Mouse (Mus musculus) embryonic facial prominence, embryonic 12.5 days (tissue): ENCODE measurements around the gene Abca4. TPM values are rescaled to one million over a fixed set of nuclear protein-coding genes. Genes with fewer than 3 reads are reported as not detected.
A peak's percentile ranks its signal among the peaks of the same experiment; 100 is the strongest.
"Not testable (repeated sequence)": the region's sequence is repeated elsewhere in the genome, so short reads cannot be mapped to it uniquely, and the experiment has no call there.

ENCODE experiments used
- ATAC-seq: fragments of 200-750 bp; cut with Nextera tagmentation; 2 replicates; pipeline ENCODE4 v1.8.0; 2017; ENCODE audit not compliant: insufficient number of reproducible peaks, insufficient read depth, low FRiP score, low TSS enrichment
- H3K27ac ChIP-seq: fragments of 300-500 bp; sonication (generic); 2 replicates; pipeline ENCODE4 v1.5.1; 2016; ENCODE audit warnings: mild to moderate bottlenecking
- H3K27me3 ChIP-seq: fragments of 300-500 bp; sonication (generic); 2 replicates; pipeline ENCODE4 v1.6.1; 2016; ENCODE audit warnings: mild to moderate bottlenecking, moderate library complexity
- H3K36me3 ChIP-seq: fragments of 300-500 bp; sonication (generic); 2 replicates; pipeline ENCODE4 v1.6.1; 2016; ENCODE audit warnings: mild to moderate bottlenecking
- H3K4me1 ChIP-seq: fragments of 300-500 bp; sonication (generic); 2 replicates; pipeline ENCODE4 v1.6.1; 2016
- H3K4me2 ChIP-seq: fragments of 300-500 bp; sonication (generic); replicated peaks from 2 replicates; pipeline ENCODE4 v1.6.1; 2016; ENCODE audit warnings: mild to moderate bottlenecking, moderate library complexity
- H3K4me3 ChIP-seq: fragments of 300-500 bp; sonication (generic); 2 replicates; pipeline ENCODE4 v1.5.1; 2016; ENCODE audit warnings: mild to moderate bottlenecking
- H3K9ac ChIP-seq: fragments of 300-500 bp; sonication (generic); 2 replicates; pipeline ENCODE4 v1.6.1; 2016; ENCODE audit warnings: mild to moderate bottlenecking, moderate library complexity
- H3K9me3 ChIP-seq: fragments of 300-500 bp; sonication (generic); 2 replicates; pipeline ENCODE4 v1.6.1; 2016; ENCODE audit warnings: mild to moderate bottlenecking, moderate library complexity
- WGBS: fragments of 180-500 bp; shearing (Covaris S2); methylation state at CpG from one replicate; pipeline ENCODE4 v1.1.7; 2016; 5-methylcytosine and 5-hydroxymethylcytosine counted together
- polyA plus RNA-seq: library from polyadenylated mRNA; unstranded; fragments of >200 nt; fragmentation: Nextera tagmentation; extraction: Ambion mirVana; gene quantifications from 2 replicates; pipeline ENCODE4 v1.2.1, GENCODE M21; 2016

Abca4 gene
- polyA plus RNA-seq, 1 experiment from 2014 or later, result 1.2 TPM

GRCm38 (mm10) chr3:122062586-122062985 lies 18.3 kb downstream of the Abca4 start:
- Histone ChIP-seq H3K4me3 (no peak overlapping the region), H3K36me3 (no peaks in the 10 kb centered on the region), H3K4me1 (peaks cover 8% of the 10 kb centered on the region; the same call in 1 of the 2 replicates), H3K27me3 (no peaks in the 10 kb centered on the region), H3K9ac (no peak overlapping the region), H3K27ac (no peak overlapping the region), H3K9me3 (no peaks in the 10 kb centered on the region), H3K4me2 (no peak overlapping the region)
- ATAC-seq, result no peak
- WGBS, result 85% methylated on average over 10 of the region's 10 CpGs

GRCm38 (mm10) chr3:122064556-122065410 lies 20.5 kb downstream of the Abca4 start:
- Histone ChIP-seq H3K27me3 (no peaks in the 10 kb centered on the region), H3K4me1 (no peaks in the 10 kb centered on the region), H3K4me3 (no peak overlapping the region), H3K27ac (no peak overlapping the region), H3K9me3 (no peaks in the 10 kb centered on the region), H3K9ac (no peak overlapping the region), H3K36me3 (no peaks in the 10 kb centered on the region), H3K4me2 (no peak overlapping the region)
- ATAC-seq, result no peak
- 83% methylated on average over 13 of the region's 13 CpGs for WGBS

GRCm38 (mm10) chr3:122071769-122072168 lies 27.5 kb downstream of the Abca4 start:
- no peaks in the 10 kb centered on the region for H3K36me3 ChIP-seq
- no peak overlapping the region for H3K27ac ChIP-seq
- peaks cover 34% of the 10 kb centered on the region for H3K4me1 ChIP-seq
- H3K9me3 ChIP-seq, result no peaks in the 10 kb centered on the region
- ATAC-seq, result no peak
- H3K4me2 ChIP-seq, result no peak overlapping the region
- H3K4me3 ChIP-seq, result no peak overlapping the region
- no peak overlapping the region for H3K9ac ChIP-seq
- H3K27me3 ChIP-seq, result no peaks in the 10 kb centered on the region
- WGBS, result 76% methylated on average over 10 of the region's 10 CpGs

GRCm38 (mm10) chr3:122072646-122073571 lies 28.7 kb downstream of the Abca4 start:
- no peak overlapping the region for H3K4me2 ChIP-seq
- no peaks in the 10 kb centered on the region for H3K9me3 ChIP-seq
- H3K36me3 ChIP-seq, result no peaks in the 10 kb centered on the region
- ATAC-seq, result no peak; the same call in 1 of the 2 replicates
- H3K4me3 ChIP-seq, result no peak overlapping the region
- 44% methylated on average over 10 of the region's 11 CpGs for WGBS
- peak overlapping the region; percentile 52; the same call in 1 of the 2 replicates for H3K27ac ChIP-seq
- peaks cover 34% of the 10 kb centered on the region for H3K4me1 ChIP-seq
- no peaks in the 10 kb centered on the region for H3K27me3 ChIP-seq
- no peak overlapping the region for H3K9ac ChIP-seq

- WGBS, result 52% methylated on average over 5 of the region's 5 CpGs
- no peak for ATAC-seq
- no peaks in the 10 kb centered on the region for H3K36me3 ChIP-seq
- H3K4me3 ChIP-seq, result no peak overlapping the region
- H3K9ac ChIP-seq, result no peak overlapping the region
- no peaks in the 10 kb centered on the region for H3K9me3 ChIP-seq
- peak overlapping the region; percentile 77 for H3K27ac ChIP-seq
- H3K4me2 ChIP-seq, result no peak overlapping the region
- no peaks in the 10 kb centered on the region for H3K27me3 ChIP-seq
- H3K4me1 ChIP-seq, result peaks cover 40% of the 10 kb centered on the region
Observed at GRCm38 (mm10) chr3:122073595-122073994, 29.4 kb downstream of the Abca4 start.

- ATAC-seq, result no peak
- H3K4me2 ChIP-seq, result no peak overlapping the region
- WGBS, result 28% methylated on average over 10 of the region's 10 CpGs
- H3K4me3 ChIP-seq, result no peak overlapping the region
- H3K4me1 ChIP-seq, result peaks cover 40% of the 10 kb centered on the region
- H3K9me3 ChIP-seq, result no peaks in the 10 kb centered on the region
- H3K27me3 ChIP-seq, result no peaks in the 10 kb centered on the region
- H3K36me3 ChIP-seq, result no peaks in the 10 kb centered on the region
- H3K9ac ChIP-seq, result no peak overlapping the region
- peak overlapping the region; percentile 77 for H3K27ac ChIP-seq
Observed at GRCm38 (mm10) chr3:122074334-122074733, 30.1 kb downstream of the Abca4 start.

- WGBS, result 32% methylated on average over 6 of the region's 6 CpGs
- ATAC-seq, result no peak
Observed at GRCm38 (mm10) chr3:122078141-122078540, 33.9 kb downstream of the Abca4 start.

GRCm38 (mm10) chr3:122079172-122079571 lies 34.9 kb downstream of the Abca4 start:
- no peak for ATAC-seq
- peaks cover 24% of the 10 kb centered on the region for H3K4me1 ChIP-seq
- WGBS, result 89% methylated on average over 6 of the region's 6 CpGs
- no peak overlapping the region for H3K9ac ChIP-seq
- no peak overlapping the region for H3K27ac ChIP-seq
- H3K27me3 ChIP-seq, result no peaks in the 10 kb centered on the region
- no peak overlapping the region for H3K4me2 ChIP-seq
- no peak overlapping the region for H3K4me3 ChIP-seq
- no peaks in the 10 kb centered on the region for H3K9me3 ChIP-seq
- no peaks in the 10 kb centered on the region for H3K36me3 ChIP-seq

More at GRCm38 (mm10) chr3:122078141-122078540, 33.9 kb downstream of the Abca4 start:
- Histone ChIP-seq H3K27me3 (no peaks in the 10 kb centered on the region), H3K9ac (no peak overlapping the region), H3K4me1 (peaks cover 32% of the 10 kb centered on the region), H3K4me2 (no peak overlapping the region), H3K4me3 (no peak overlapping the region), H3K36me3 (no peaks in the 10 kb centered on the region), H3K27ac (no peak overlapping the region), H3K9me3 (no peaks in the 10 kb centered on the region)

- not testable (repeated sequence) for H3K4me2 ChIP-seq, H3K27ac ChIP-seq, H3K27me3 ChIP-seq, H3K36me3 ChIP-seq, H3K9ac ChIP-seq, H3K9me3 ChIP-seq, ATAC-seq, H3K4me3 ChIP-seq
- WGBS, result 83% methylated on average over 8 of the region's 8 CpGs
- peaks cover 19% of the 10 kb centered on the region; the same call in 1 of the 2 replicates for H3K4me1 ChIP-seq
Observed at GRCm38 (mm10) chr3:122081634-122082033, 37.4 kb downstream of the Abca4 start.

- no peaks in the 10 kb centered on the region for H3K36me3 ChIP-seq
- H3K4me1 ChIP-seq, result peaks cover 19% of the 10 kb centered on the region; the same call in 1 of the 2 replicates
- no peak overlapping the region for H3K4me2 ChIP-seq
- no peaks in the 10 kb centered on the region for H3K9me3 ChIP-seq
- 0 out of 2 replicates have a peak overlapping the region, but pooled peaks have one; percentile 17 for H3K27ac ChIP-seq
- H3K4me3 ChIP-seq, result no peak overlapping the region
- WGBS, result 83% methylated on average over 7 of the region's 7 CpGs
- no peak overlapping the region for H3K9ac ChIP-seq
- no peaks in the 10 kb centered on the region for H3K27me3 ChIP-seq
- no peak for ATAC-seq
Observed at GRCm38 (mm10) chr3:122082338-122082737, 38.1 kb downstream of the Abca4 start.

GRCm38 (mm10) chr3:122085157-122085989 lies 41.1 kb downstream of the Abca4 start:
- H3K4me3 ChIP-seq, result no peak overlapping the region
- H3K4me2 ChIP-seq, result no peak overlapping the region
- no peaks in the 10 kb centered on the region for H3K27me3 ChIP-seq
- 36% methylated on average over 18 of the region's 18 CpGs for WGBS
- no peak for ATAC-seq
- no peaks in the 10 kb centered on the region for H3K36me3 ChIP-seq
- H3K9ac ChIP-seq, result no peak overlapping the region
- H3K9me3 ChIP-seq, result no peaks in the 10 kb centered on the region
- H3K27ac ChIP-seq, result no peak overlapping the region
- peaks cover 13% of the 10 kb centered on the region; the same call in 1 of the 2 replicates for H3K4me1 ChIP-seq
